Mouse (Mus musculus) c-Kit-positive CD71-negative TER-119-negative erythroid progenitor cells, embryonic 14.5 days (primary cell): ENCODE measurements around the gene Ccnd3.

ENCODE experiments used
- DNase-seq: peaks from one replicate; pipeline ENCODE4 v3.0.0-alpha.2; 2013; ENCODE audit warnings: low read depth

The Ccnd3 gene

GRCm38 (mm10) chr17:47504941-47505346 lies at the start of gene Ccnd3:
Ccnd3 (plus strand) TSS chr17:47505051.
- DNase-seq = peak; percentile 65

GRCm38 (mm10) chr17:47458310-47458709 lies 46.5 kb upstream of the Ccnd3 start:
- DNase-seq = no peak

GRCm38 (mm10) chr17:47458936-47459335 lies 45.9 kb upstream of the Ccnd3 start:
- no peak for DNase-seq

GRCm38 (mm10) chr17:47459341-47459919 lies 45.4 kb upstream of the Ccnd3 start:
- no peak for DNase-seq

GRCm38 (mm10) chr17:47461688-47462087 lies 43.2 kb upstream of the Ccnd3 start:
- no peak for DNase-seq

GRCm38 (mm10) chr17:47462209-47462608 lies 42.6 kb upstream of the Ccnd3 start:
- DNase-seq = no peak

GRCm38 (mm10) chr17:47462728-47463388 lies 42.0 kb upstream of the Ccnd3 start:
- DNase-seq = no peak

- DNase-seq = no peak
These were observed 40.4 kb upstream of the Ccnd3 start for GRCm38 (mm10) chr17:47464248-47464965.

- DNase-seq = no peak
These were observed 39.8 kb upstream of the Ccnd3 start for GRCm38 (mm10) chr17:47465016-47465415.

- no peak for DNase-seq
These were observed 38.6 kb upstream of the Ccnd3 start for GRCm38 (mm10) chr17:47466284-47466683.

GRCm38 (mm10) chr17:47467659-47468058 lies 37.2 kb upstream of the Ccnd3 start:
- no peak for DNase-seq

GRCm38 (mm10) chr17:47468063-47468462 lies 36.8 kb upstream of the Ccnd3 start:
- DNase-seq = no peak

GRCm38 (mm10) chr17:47468466-47468865 lies 36.4 kb upstream of the Ccnd3 start:
- DNase-seq = no peak

- no peak for DNase-seq
These were observed 35.2 kb upstream of the Ccnd3 start for GRCm38 (mm10) chr17:47469642-47470041.

GRCm38 (mm10) chr17:47470121-47470520 lies 34.7 kb upstream of the Ccnd3 start:
- DNase-seq = no peak

- DNase-seq = no peak
These were observed 34.2 kb upstream of the Ccnd3 start for GRCm38 (mm10) chr17:47470686-47471085.

GRCm38 (mm10) chr17:47472435-47473350 lies 32.2 kb upstream of the Ccnd3 start:
- DNase-seq = no peak

GRCm38 (mm10) chr17:47473434-47473974 lies 31.3 kb upstream of the Ccnd3 start:
- no peak for DNase-seq

GRCm38 (mm10) chr17:47474250-47474649 lies 30.6 kb upstream of the Ccnd3 start:
- no peak for DNase-seq

GRCm38 (mm10) chr17:47475181-47475580 lies 29.7 kb upstream of the Ccnd3 start:
- no peak for DNase-seq

GRCm38 (mm10) chr17:47475714-47476113 lies 29.1 kb upstream of the Ccnd3 start:
- DNase-seq = no peak

GRCm38 (mm10) chr17:47479887-47480286 lies 25.0 kb upstream of the Ccnd3 start:
- no peak for DNase-seq
